Mouse (Mus musculus): ENCODE measurements around the gene Igsf9b. TPM values are rescaled to one million over a fixed set of nuclear protein-coding genes. Genes with fewer than 3 reads are reported as not detected.

Igsf9b gene
- total RNA-seq, 2 experiments from 2014 or later = 2.8 to 5.5 TPM

- peak; percentile 18 for DNase-seq
- intact Hi-C loops (cut with DNase I; ENCODE audit: low total_unique reads) = no loop called here
Measured at GRCm38 (mm10) chr9:27287419-27287818, 11.6 kb upstream of the Igsf9b start.

- no peak for DNase-seq
- intact Hi-C loops (cut with DNase I; ENCODE audit: low total_unique reads) = no loop called here
Measured at GRCm38 (mm10) chr9:27288442-27288841, 10.6 kb upstream of the Igsf9b start.

- no peak for DNase-seq
- intact Hi-C loops (cut with DNase I; ENCODE audit: low total_unique reads) = no loop called here
Measured at GRCm38 (mm10) chr9:27289543-27290308, 9.3 kb upstream of the Igsf9b start.

- intact Hi-C loops (cut with DNase I; ENCODE audit: low total_unique reads) = no loop called here
- no peak for DNase-seq
Measured at GRCm38 (mm10) chr9:27294380-27294779, 4.6 kb upstream of the Igsf9b start.

- no peak for DNase-seq
- intact Hi-C loops (cut with DNase I; ENCODE audit: low total_unique reads) = no loop called here
Measured at GRCm38 (mm10) chr9:27299286-27300187, 533 bp downstream of the Igsf9b start.

- intact Hi-C loops (cut with DNase I; ENCODE audit: low total_unique reads) = no loop called here
- no peak for DNase-seq
Measured at GRCm38 (mm10) chr9:27300188-27300691, 1.2 kb downstream of the Igsf9b start.

- intact Hi-C loops (cut with DNase I; ENCODE audit: low total_unique reads) = no loop called here
- DNase-seq = no peak
Measured at GRCm38 (mm10) chr9:27300698-27301097, 1.7 kb downstream of the Igsf9b start.

- intact Hi-C loops (cut with DNase I; ENCODE audit: low total_unique reads) = no loop called here
- no peak for DNase-seq
Measured at GRCm38 (mm10) chr9:27301486-27301885, 2.5 kb downstream of the Igsf9b start.

- no peak for DNase-seq
- intact Hi-C loops (cut with DNase I; ENCODE audit: low total_unique reads) = no loop called here
Measured at GRCm38 (mm10) chr9:27302291-27302690, 3.3 kb downstream of the Igsf9b start.

- intact Hi-C loops (cut with DNase I; ENCODE audit: low total_unique reads) = no loop called here
Measured at GRCm38 (mm10) chr9:27303571-27304484, 4.8 kb downstream of the Igsf9b start.

GRCm38 (mm10) chr9:27304485-27305102 is 5.6 kb downstream of the Igsf9b start:
- intact Hi-C loops (cut with DNase I; ENCODE audit: low total_unique reads) = no loop called here
- DNase-seq = no peak

More at GRCm38 (mm10) chr9:27303571-27304484, 4.8 kb downstream of the Igsf9b start:
- no peak for DNase-seq

GRCm38 (mm10) chr9:27305502-27305901 is 6.5 kb downstream of the Igsf9b start:
- intact Hi-C loops (cut with DNase I; ENCODE audit: low total_unique reads) = no loop called here

GRCm38 (mm10) chr9:27306642-27307041 is 7.6 kb downstream of the Igsf9b start:
- intact Hi-C loops (cut with DNase I; ENCODE audit: low total_unique reads) = no loop called here
- no peak for DNase-seq

More at GRCm38 (mm10) chr9:27305502-27305901, 6.5 kb downstream of the Igsf9b start:
- DNase-seq = no peak

- intact Hi-C loops (cut with DNase I; ENCODE audit: low total_unique reads) = no loop called here
- DNase-seq = no peak
Measured at GRCm38 (mm10) chr9:27307265-27307664, 8.3 kb downstream of the Igsf9b start.

- intact Hi-C loops (cut with DNase I; ENCODE audit: low total_unique reads) = no loop called here
- DNase-seq = no peak
Measured at GRCm38 (mm10) chr9:27308045-27308444, 9.0 kb downstream of the Igsf9b start.

GRCm38 (mm10) chr9:27308561-27308960 is 9.6 kb downstream of the Igsf9b start:
- DNase-seq = no peak
- intact Hi-C loops (cut with DNase I; ENCODE audit: low total_unique reads) = no loop called here

- DNase-seq = no peak
- intact Hi-C loops (cut with DNase I; ENCODE audit: low total_unique reads) = no loop called here
Measured at GRCm38 (mm10) chr9:27310005-27310404, 11.0 kb downstream of the Igsf9b start.

GRCm38 (mm10) chr9:27313427-27313826 is 14.4 kb downstream of the Igsf9b start:
- DNase-seq = no peak
- intact Hi-C loops (cut with DNase I; ENCODE audit: low total_unique reads) = no loop called here

GRCm38 (mm10) chr9:27321267-27321666 is 22.3 kb downstream of the Igsf9b start:
- no peak for DNase-seq
- intact Hi-C loops (cut with DNase I; ENCODE audit: low total_unique reads) = loop anchor here (5.0 to 10.0 kb wide), 3 partner anchors 134 to 246 kb away; no protein-coding TSS in a partner anchor

Data from gastrocnemius, postnatal 14 days (tissue).